Mouse (Mus musculus): Measurements from ENCODE around the gene Stac.

The Stac gene

DNA sequence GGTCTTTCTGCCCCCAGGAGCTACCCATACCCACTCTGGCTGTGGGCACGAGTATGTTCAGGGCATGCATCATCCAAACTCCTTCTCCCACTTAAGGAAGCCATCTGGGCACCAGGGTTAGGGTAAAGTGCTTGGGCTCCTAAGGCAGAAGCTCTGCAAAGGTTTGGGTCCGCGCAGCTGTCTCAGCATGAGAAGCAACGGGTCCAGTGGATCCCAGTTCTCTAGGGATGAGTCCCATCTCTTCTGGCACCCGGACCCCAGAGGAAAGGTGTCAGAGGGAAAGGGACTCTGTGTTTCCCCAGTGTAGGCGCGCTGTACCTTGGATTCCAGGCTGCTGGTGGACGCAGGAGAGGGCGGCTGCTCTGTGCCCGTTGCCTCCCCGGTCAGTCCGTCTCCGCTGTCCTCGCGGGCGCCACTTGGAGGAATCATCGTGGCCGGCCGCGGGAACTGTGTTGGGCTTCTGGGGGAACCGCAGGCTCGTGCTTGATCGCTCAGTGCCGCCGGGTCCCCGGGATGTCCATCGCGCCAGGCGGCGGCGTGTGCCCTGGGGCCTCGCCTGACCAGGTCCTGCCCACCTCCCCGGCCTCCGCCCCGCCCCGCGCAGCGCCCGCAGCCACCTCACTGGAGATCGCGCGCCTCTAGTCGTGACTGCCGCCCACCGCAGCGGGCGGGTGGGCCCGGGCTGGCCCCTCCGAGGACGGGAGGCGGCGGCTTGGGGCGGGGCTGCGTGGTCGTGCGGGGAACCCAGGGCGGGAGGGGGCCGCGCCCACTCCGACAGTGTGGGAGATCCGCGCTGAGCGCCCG is at the start of gene Stac:
Stac (minus strand) TSS at position 669 of the 804 bp plus-strand sequence.
- no peak for DNase-seq (ENCODE audit: low spot score in 2 of 2)

DNA sequence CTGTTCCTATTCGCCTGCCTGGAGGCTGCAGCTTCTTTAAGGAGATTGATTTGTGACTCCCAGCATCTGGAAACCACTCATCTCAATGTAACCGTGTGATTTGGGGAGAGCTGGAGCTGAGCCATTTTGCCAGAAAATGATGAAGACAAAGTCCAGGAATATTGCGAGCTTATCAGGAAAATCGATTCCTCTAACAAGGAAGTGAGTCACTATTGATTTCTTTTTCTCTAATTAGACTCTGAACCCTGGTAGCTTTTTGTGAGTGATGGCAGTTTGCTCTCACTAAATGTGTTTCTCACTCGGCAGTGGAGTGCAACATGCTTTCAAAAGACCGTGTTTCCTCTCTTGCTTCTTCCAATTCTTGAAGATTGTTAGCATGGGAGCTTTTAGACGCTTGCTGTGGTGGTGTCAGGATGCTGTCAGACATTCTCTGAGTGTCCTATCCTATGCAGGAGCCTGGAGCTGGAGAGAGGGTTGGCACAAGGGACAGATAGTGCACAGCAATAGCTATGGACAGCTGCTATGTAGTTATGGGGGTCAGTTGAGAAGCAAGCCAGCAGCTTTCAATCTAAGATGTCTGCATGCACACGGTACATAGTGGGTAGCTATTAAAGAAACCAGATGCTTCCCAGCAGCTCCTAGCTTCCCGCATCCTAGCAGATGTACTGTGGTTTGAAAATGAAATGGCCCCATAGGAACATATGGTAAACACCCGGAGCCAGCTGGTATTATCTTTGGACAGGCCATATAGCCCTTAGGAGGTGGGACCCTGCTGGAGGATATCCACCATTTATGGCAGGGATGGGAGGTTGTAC is 49.5 kb upstream of the Stac start:
- no peak for DNase-seq (ENCODE audit: low spot score in 2 of 2)

DNA sequence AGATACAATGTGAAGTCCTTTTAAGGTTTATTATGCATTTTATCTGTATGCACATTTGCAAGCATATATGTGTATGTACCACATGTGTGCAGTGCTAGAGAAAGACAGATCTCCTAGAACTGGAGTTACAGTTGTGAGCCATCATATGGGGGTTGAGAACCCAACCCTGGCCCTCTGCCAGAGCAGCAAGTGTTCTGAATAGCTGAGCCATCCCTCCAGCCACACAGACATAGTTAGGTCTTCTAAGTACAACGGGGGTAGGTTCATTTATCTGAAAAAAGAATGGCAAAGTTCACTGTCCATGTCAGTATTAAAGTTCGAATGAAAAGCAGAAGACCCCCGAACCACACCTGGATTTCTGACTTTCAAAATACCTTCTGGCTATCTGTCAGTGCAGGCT is 48.9 kb upstream of the Stac start:
- no peak for DNase-seq (ENCODE audit: low spot score in 2 of 2)

DNA sequence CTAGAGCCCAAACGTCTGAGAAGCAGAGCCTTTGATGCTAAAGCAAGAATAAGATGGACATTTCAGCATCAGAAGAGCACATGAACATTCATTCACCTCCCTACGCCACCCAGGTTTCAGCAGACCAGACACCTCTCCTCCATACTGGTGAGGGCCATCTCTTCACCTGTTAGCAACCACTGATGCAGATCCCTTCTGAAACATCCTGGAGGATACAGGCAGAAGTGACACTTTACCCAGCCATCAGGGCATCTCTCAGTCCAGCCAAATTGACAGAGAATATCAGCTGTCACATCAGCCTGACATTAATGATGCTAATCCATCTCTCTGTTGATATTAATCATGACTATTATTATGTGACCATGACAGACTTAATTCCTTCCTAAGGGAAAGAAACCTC is 47.6 kb upstream of the Stac start:
- DNase-seq (ENCODE audit: low spot score in 2 of 2), result no peak

DNA sequence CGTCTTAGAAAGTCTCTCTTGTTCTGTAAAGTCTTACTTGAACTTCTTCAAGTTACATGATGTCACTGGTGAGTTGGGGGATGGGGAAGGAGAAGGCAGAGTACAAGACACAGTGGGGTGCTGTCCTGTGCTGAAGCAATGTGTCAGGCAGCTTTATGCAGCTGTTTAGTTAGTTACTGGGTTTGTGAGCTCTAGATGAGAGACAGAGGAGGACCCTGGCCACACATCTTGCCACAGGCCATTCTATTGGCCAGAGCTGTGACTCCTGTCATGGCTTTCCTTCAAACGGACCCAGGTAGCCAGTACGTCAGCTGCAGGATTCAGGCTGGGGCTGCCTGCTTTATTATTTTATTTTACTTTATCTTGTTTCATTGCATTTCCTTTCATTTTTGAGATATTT is 45.8 kb upstream of the Stac start:
- no peak for DNase-seq (ENCODE audit: low spot score in 2 of 2)

GRCm38 (mm10) chr9:111731939-111732670 is 42.0 kb upstream of the Stac start:
- DNase-seq (ENCODE audit: low spot score in 2 of 2), result no peak

- no peak for DNase-seq (ENCODE audit: low spot score in 2 of 2)
These were observed 34.9 kb upstream of the Stac start for GRCm38 (mm10) chr9:111724981-111725593.

- no peak for DNase-seq (ENCODE audit: low spot score in 2 of 2)
These were observed 24.3 kb upstream of the Stac start for GRCm38 (mm10) chr9:111714457-111714856.

DNA sequence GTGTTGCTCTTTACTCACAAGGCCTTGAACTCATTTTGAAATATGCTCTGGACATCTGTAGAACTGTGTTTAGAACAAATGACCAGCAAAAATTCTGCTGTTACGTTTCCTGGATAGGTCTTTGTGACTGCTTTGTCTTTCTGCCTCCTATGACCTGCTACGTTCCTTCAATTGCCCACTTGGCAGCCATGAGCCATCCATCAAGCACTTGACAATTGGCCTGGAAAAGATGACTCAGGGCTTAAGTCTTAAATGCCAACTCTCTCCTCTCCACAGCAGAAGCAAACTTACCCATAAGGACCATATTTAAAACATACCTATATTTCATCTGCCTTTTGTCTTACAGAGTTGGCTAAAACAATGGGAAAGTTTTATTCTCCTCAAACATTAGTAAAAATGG is 10.0 kb upstream of the Stac start:
- DNase-seq (ENCODE audit: low spot score in 2 of 2), result no peak

- no peak for DNase-seq (ENCODE audit: low spot score in 2 of 2)
These were observed 322 bp upstream of the Stac start for GRCm38 (mm10) chr9:111690484-111690855.

- DNase-seq (ENCODE audit: low spot score in 2 of 2), result peak; percentile 70 to 82
These were observed 1.0 kb downstream of the Stac start for GRCm38 (mm10) chr9:111689146-111689545.

DNA sequence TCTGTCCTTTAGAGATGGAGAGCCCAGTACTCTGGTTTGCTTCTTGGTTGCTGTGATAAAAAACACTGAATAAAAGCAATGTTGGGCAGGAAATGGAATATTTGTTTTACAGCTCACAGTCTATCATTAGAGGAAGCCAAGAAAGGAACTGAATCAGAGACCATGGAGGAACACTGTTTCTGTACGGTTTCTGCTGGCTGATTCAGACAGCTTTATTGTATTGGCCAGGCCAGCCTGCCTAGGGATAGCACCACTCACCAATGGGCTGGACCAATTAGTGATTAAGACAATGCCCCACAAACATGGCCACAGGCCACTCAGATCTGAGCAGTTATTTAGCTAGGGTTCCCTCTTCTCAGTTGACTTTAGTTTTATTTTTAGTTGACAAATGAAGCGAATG is 6.0 kb downstream of the Stac start:
- DNase-seq (ENCODE audit: low spot score in 2 of 2), result no peak

DNA sequence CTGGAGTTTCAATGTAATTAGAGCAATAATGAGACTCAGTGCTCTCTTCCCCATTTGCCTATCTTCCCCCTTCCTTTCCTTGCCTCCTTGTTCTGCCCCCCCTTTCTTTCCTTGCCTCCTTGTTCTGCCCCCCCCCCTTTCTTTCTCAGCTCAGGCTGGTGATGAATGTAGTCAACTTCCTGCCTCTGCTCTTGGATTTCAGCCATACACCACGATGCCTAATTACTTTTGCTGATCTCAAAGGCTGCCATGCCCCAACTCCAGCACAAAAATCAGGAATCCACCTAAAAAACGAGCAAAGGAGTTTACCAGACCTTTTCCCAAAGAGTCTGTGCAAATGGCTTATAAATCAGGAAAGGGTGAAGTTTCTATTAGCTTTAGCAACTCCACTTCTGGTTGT is 10.6 kb downstream of the Stac start:
- DNase-seq (ENCODE audit: low spot score in 2 of 2), result no peak

GRCm38 (mm10) chr9:111669816-111670215 is 20.3 kb downstream of the Stac start:
- no peak for DNase-seq (ENCODE audit: low spot score in 2 of 2)

DNA sequence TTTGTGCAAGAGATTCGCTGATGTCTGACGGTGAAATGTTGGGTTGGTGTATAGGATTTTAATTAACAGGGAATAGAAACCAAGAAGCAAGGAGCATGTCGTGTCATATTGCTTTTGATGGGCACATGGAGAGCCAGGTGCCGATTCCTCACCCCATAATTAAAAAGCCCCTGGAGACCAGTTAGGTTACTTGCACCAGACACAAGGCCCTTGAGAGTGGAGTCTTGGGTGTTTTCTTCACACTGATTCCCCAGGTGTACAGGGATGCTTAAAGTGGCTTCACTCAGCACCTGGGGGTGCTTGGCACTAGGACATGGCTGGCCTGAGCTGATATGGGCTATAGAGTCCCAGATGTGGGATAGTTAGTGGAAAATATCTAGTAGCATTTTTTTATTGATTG is 35.1 kb downstream of the Stac start:
- DNase-seq (ENCODE audit: low spot score in 2 of 2), result no peak

- DNase-seq (ENCODE audit: low spot score in 2 of 2), result no peak
These were observed 45.9 kb downstream of the Stac start for GRCm38 (mm10) chr9:111644228-111644627.

DNA sequence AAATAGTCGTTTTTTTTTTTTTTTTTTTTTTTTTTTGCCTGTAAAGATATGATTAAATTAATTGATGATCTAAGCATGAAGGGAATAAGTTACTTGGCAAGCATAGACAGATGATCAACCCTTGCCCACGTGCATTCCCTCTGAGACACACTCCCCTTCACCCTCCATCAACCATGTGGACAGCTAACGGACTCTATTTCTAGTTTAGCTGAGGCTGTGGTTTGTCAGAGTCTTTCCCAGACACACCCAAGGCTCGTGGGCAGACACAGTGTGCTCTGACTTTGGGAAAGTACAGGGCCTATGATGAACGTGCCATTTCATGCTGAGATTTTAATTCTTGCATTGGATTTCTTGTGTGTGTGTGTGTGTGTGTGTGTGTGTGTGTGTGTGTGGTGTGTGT is 46.8 kb downstream of the Stac start:
- DNase-seq (ENCODE audit: low spot score in 2 of 2), result no peak

DNA sequence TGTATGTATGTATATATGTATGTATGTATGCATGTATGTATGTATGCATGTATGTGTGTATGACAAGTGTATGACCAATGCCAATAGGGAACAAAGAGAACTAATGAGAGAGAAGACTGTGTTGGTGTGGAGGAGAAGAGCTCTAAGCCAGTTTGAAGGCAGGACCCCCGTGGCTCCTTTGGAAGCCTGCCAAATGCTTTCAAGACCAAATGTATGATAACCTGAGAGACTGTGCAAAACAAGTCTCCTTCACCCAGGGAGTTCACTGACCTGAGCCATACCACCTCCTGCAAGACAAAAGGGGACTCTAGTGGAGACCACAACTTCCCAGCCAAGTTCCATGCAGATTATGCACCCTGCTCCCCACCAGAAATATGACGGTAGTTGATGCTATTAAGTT is 52.5 kb downstream of the Stac start:
- DNase-seq (ENCODE audit: low spot score in 2 of 2), result no peak

DNA sequence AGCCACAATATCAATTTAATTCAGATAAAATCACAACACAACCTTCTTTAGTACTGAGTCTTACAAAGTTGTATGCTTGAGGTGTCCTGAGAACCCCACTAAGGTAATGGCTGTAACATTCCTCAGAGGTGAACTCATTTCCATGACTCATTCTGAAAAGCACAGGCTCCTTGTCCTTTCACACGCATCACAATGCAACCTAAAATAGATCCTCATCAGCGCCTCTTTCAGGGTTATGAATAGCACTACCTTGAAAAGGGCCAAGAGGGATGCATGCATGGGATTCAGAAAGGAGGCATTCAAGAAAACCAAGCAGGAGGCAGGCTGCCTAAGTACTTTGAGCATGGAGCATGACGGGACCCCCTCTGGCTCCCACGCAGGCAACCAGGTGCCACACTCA is 57.3 kb downstream of the Stac start:
- no peak for DNase-seq (ENCODE audit: low spot score in 2 of 2)

DNA sequence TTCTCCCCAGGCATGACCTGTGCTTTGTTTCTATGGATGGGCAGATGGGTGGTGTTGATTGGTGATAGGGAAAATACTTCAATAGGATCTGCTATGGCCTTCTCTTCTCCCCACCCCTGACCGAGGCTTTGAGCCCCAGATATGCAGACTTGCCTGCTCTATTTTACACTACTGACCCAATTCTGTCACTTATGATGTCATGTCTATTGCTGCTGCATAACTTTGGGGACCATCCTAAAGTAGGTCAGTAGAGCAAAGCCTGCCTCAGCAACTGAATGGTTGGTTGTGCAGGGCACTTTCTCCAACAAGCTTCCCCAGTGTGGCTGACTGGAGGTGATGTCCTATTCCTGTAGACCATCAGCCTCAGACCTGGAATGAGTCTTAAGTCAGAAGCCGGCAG is 69.0 kb downstream of the Stac start:
- DNase-seq (ENCODE audit: low spot score in 2 of 2), result no peak

DNA sequence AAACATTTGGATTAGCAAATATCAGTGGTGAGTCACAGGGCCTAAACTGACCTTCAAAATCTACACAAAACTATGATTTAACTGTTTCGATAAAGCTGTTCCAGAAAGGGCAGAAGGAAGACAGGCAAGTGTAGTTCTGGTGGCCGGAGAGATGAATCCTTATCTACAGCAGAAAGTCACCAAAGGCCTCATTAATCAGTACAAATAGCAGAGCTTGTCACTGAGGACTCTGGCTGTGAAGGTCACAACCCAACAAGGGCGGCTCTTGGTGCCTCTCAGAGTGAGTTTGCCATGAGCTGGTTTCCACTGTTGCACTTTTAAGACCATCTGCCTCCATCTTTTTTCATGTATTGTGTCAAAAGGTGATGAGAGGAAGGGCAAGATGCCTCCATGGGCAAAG is 78.8 kb downstream of the Stac start:
- DNase-seq (ENCODE audit: low spot score in 2 of 2), result no peak

DNA sequence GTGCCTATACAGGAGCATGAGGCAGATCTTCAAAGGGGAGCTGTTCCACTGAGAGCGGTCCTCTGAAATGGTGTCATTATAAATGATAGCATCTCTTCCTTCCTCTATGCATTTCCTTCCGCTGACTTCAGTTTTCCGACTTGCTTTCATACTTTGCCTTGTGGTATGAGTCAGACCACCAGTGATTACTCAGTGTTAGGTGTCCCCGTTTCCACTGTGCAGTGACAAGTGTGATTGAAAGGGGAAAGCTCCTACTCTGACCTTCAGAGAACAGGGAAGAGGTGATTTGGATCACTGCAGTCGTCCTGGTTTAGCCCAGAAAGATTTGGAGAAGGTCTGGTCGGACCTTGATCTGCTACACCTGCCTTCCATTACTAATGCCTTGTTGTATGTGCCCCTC is 81.4 kb downstream of the Stac start:
- no peak for DNase-seq (ENCODE audit: low spot score in 2 of 2)

Measured in frontal cortex, postnatal 36 days (tissue).